Mouse (Mus musculus): ENCODE measurements around the gene Il2rg. TPM values are rescaled to one million over a fixed set of nuclear protein-coding genes. Genes with fewer than 3 reads are reported as not detected.

Gene Il2rg
- polyA plus RNA-seq, 1 experiment: 4.5 TPM

GRCm38 (mm10) chrX:101300427-101301030, 32.5 kb upstream of the Il2rg start:
- Histone ChIP-seq H3ac (ENCODE audit: control insufficient read depth, insufficient read length) (no peak overlapping the region), H3K27me3 (ENCODE audit: control insufficient read depth, insufficient read depth, insufficient read length) (no peaks in the 10 kb centered on the region), H3K36me3 (ENCODE audit: control insufficient read depth, insufficient read depth) (no peaks in the 10 kb centered on the region), H3K4me2 (ENCODE audit: low read depth) (no peak overlapping the region), H3K79me2 (ENCODE audit: control insufficient read depth, insufficient read depth) (no peaks in the 10 kb centered on the region), H3K4me3 (no peak overlapping the region)
- TF ChIP-seq POLR2AphosphoS2 (IDR thresholded peaks at IDR 0.05; ENCODE audit: insufficient read length, low read depth) (no peak), MYOG (IDR thresholded peaks at IDR 0.05; ENCODE audit: control insufficient read depth in 1 of 3, insufficient read depth in 1 of 3, insufficient read length in 2 of 3, low read depth in 2 of 3) (no peak), SRF (IDR thresholded peaks at IDR 0.05; ENCODE audit: control insufficient read depth, insufficient read length, low read depth) (no peak), TCF3 (IDR thresholded peaks at IDR 0.05; ENCODE audit: insufficient read length, low read depth) (no peak)

- Histone ChIP-seq H3ac (ENCODE audit: control insufficient read depth, insufficient read length) (no peak overlapping the region), H3K4me3 (no peak overlapping the region), H3K36me3 (ENCODE audit: control insufficient read depth, insufficient read depth) (no peaks in the 10 kb centered on the region), H3K4me2 (ENCODE audit: low read depth) (no peak overlapping the region), H3K27me3 (ENCODE audit: control insufficient read depth, insufficient read depth, insufficient read length) (no peaks in the 10 kb centered on the region), H3K79me2 (ENCODE audit: control insufficient read depth, insufficient read depth) (no peaks in the 10 kb centered on the region)
- no peak for TF ChIP-seq MYOD1 (IDR thresholded peaks at IDR 0.05; ENCODE audit: control insufficient read depth in 1 of 3, insufficient read length in 2 of 3, low read depth in 2 of 3)
- TF ChIP-seq CEBPB (IDR thresholded peaks at IDR 0.05; ENCODE audit: insufficient read depth, poor library complexity, severe bottlenecking): no peak
- TF ChIP-seq USF1 (IDR thresholded peaks at IDR 0.05; ENCODE audit: low read depth): no peak
- no peak for TF ChIP-seq SRF (IDR thresholded peaks at IDR 0.05; ENCODE audit: control insufficient read depth, insufficient read length, low read depth)
Observed at GRCm38 (mm10) chrX:101299473-101300426, 31.7 kb upstream of the Il2rg start.

- Histone ChIP-seq H3ac (ENCODE audit: control insufficient read depth, insufficient read length) (no peak within 1 kb of the TSS), H3K27me3 (ENCODE audit: control insufficient read depth, insufficient read depth, insufficient read length) (no peaks in the 10 kb centered on the region), H3K79me2 (ENCODE audit: control insufficient read depth, insufficient read depth) (no peaks in the 10 kb centered on the region), H3K4me3 (no peak within 1 kb of the TSS), H3K36me3 (ENCODE audit: control insufficient read depth, insufficient read depth) (no peaks in the 10 kb centered on the region), H3K4me2 (ENCODE audit: low read depth) (no peak within 1 kb of the TSS)
- TF ChIP-seq TCF3 (IDR thresholded peaks at IDR 0.05; ENCODE audit: insufficient read length, low read depth) (no peak), POLR2AphosphoS2 (IDR thresholded peaks at IDR 0.05; ENCODE audit: insufficient read length, low read depth) (peak; percentile 46)
Observed at GRCm38 (mm10) chrX:101299055-101299454, 31.0 kb upstream of the Il2rg start, which contains the start of gene Nlgn3. Nlgn3 (plus strand) TSS chrX:101299168.

GRCm38 (mm10) chrX:101290111-101290510, 22.1 kb upstream of the Il2rg start:
- Histone ChIP-seq H3K79me2 (ENCODE audit: control insufficient read depth, insufficient read depth) (no peaks in the 10 kb centered on the region), H3K4me2 (ENCODE audit: low read depth) (no peak overlapping the region), H3K27me3 (ENCODE audit: control insufficient read depth, insufficient read depth, insufficient read length) (no peaks in the 10 kb centered on the region), H3K4me3 (no peak overlapping the region), H3K36me3 (ENCODE audit: control insufficient read depth, insufficient read depth) (no peaks in the 10 kb centered on the region), H3ac (ENCODE audit: control insufficient read depth, insufficient read length) (no peak overlapping the region)
- no peak for TF ChIP-seq POLR2AphosphoS2 (IDR thresholded peaks at IDR 0.05; ENCODE audit: insufficient read length, low read depth)
- TF ChIP-seq USF1 (IDR thresholded peaks at IDR 0.05; ENCODE audit: low read depth): no peak
- no peak for TF ChIP-seq CEBPB (IDR thresholded peaks at IDR 0.05; ENCODE audit: insufficient read depth, poor library complexity, severe bottlenecking)
- TF ChIP-seq REST (IDR thresholded peaks at IDR 0.05; ENCODE audit: insufficient read depth, insufficient read length): no peak
- TF ChIP-seq TCF3 (IDR thresholded peaks at IDR 0.05; ENCODE audit: insufficient read length, low read depth): no peak
- TF ChIP-seq TCF12 (IDR thresholded peaks at IDR 0.05; ENCODE audit: insufficient read depth, poor library complexity, severe bottlenecking): no peak
- TF ChIP-seq SRF (IDR thresholded peaks at IDR 0.05; ENCODE audit: control insufficient read depth, insufficient read length, low read depth): no peak
- TF ChIP-seq MYOD1 (IDR thresholded peaks at IDR 0.05; ENCODE audit: control insufficient read depth in 1 of 3, insufficient read length in 2 of 3, low read depth in 2 of 3): no peak
- TF ChIP-seq MYOG (IDR thresholded peaks at IDR 0.05; ENCODE audit: control insufficient read depth in 1 of 3, insufficient read depth in 1 of 3, insufficient read length in 2 of 3, low read depth in 2 of 3): no peak
- no peak for TF ChIP-seq MAX (IDR thresholded peaks at IDR 0.05; ENCODE audit: low read depth)
- TF ChIP-seq E2F4 (IDR thresholded peaks at IDR 0.05; ENCODE audit: insufficient read depth): no peak
- TF ChIP-seq POLR2A (IDR thresholded peaks at IDR 0.05; ENCODE audit: insufficient read length, low read depth): no peak

- Histone ChIP-seq H3K36me3 (ENCODE audit: control insufficient read depth, insufficient read depth) (no peaks in the 10 kb centered on the region), H3K4me2 (ENCODE audit: low read depth) (no peak overlapping the region), H3K4me3 (no peak overlapping the region), H3K27me3 (ENCODE audit: control insufficient read depth, insufficient read depth, insufficient read length) (no peaks in the 10 kb centered on the region), H3ac (ENCODE audit: control insufficient read depth, insufficient read length) (no peak overlapping the region), H3K79me2 (ENCODE audit: control insufficient read depth, insufficient read depth) (no peaks in the 10 kb centered on the region)
- no peak for TF ChIP-seq MAX (IDR thresholded peaks at IDR 0.05; ENCODE audit: low read depth)
- TF ChIP-seq SRF (IDR thresholded peaks at IDR 0.05; ENCODE audit: control insufficient read depth, insufficient read length, low read depth): no peak
- no peak for TF ChIP-seq MYOD1 (IDR thresholded peaks at IDR 0.05; ENCODE audit: control insufficient read depth in 1 of 3, insufficient read length in 2 of 3, low read depth in 2 of 3)
- TF ChIP-seq E2F4 (IDR thresholded peaks at IDR 0.05; ENCODE audit: insufficient read depth): no peak
- TF ChIP-seq POLR2A (IDR thresholded peaks at IDR 0.05; ENCODE audit: insufficient read length, low read depth): no peak
- TF ChIP-seq MYOG (IDR thresholded peaks at IDR 0.05; ENCODE audit: control insufficient read depth in 1 of 3, insufficient read depth in 1 of 3, insufficient read length in 2 of 3, low read depth in 2 of 3): no peak
- TF ChIP-seq USF1 (IDR thresholded peaks at IDR 0.05; ENCODE audit: low read depth): no peak
- no peak for TF ChIP-seq TCF3 (IDR thresholded peaks at IDR 0.05; ENCODE audit: insufficient read length, low read depth)
- no peak for TF ChIP-seq POLR2AphosphoS2 (IDR thresholded peaks at IDR 0.05; ENCODE audit: insufficient read length, low read depth)
- no peak for TF ChIP-seq REST (IDR thresholded peaks at IDR 0.05; ENCODE audit: insufficient read depth, insufficient read length)
- TF ChIP-seq CEBPB (IDR thresholded peaks at IDR 0.05; ENCODE audit: insufficient read depth, poor library complexity, severe bottlenecking): no peak
- TF ChIP-seq TCF12 (IDR thresholded peaks at IDR 0.05; ENCODE audit: insufficient read depth, poor library complexity, severe bottlenecking): no peak
Observed at GRCm38 (mm10) chrX:101289037-101289436, 21.0 kb upstream of the Il2rg start.
